Mouse (Mus musculus): ENCODE results near the gene Gm3776.
"Not testable (repeated sequence)": the region's sequence is repeated elsewhere in the genome, so short reads cannot be mapped to it uniquely, and the experiment has no call there.

The Gm3776 gene

DNA sequence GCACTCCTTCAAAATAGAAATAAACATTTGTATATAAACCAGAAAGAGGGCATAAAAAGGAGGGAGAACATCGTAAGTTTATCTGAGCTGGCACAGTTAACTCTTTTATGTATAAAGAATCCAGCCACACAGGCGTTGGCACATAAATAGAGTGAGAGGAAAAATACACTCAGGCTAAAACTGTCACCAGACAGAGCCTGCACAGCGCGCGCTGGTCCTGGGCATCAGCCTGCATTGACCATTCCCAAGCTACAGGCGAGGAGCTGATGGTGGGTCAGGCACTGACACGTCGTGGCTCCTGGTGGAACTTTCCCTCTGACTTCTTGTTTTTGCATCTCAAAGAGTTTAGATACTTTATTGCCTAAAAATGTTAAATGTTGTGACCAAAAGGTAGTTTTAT lies 35.5 kb downstream of the Gm3776 start:
- not testable (repeated sequence) for DNase-seq (ENCODE audit: low spot score in 2 of 2)

DNA sequence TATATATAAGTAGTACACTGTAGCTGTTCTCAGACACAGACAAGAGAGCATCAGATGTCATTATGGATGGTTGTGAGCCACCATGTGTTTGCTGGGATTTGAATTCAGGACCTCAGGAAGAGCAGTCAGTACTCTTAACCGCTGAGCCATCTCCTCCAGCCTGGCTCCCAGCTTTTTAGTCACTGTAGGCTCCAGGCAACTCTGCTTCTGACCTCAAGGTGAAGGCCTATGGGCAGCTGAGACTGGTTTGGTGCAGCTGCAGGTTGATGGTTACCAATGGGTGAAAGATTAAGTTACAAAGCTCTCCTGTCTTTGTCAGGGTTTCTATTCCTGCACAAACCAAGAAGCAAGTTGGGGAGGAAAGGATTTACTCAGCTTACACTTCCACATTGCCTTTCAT lies 36.8 kb downstream of the Gm3776 start:
- not testable (repeated sequence) for DNase-seq (ENCODE audit: low spot score in 2 of 2)

DNA sequence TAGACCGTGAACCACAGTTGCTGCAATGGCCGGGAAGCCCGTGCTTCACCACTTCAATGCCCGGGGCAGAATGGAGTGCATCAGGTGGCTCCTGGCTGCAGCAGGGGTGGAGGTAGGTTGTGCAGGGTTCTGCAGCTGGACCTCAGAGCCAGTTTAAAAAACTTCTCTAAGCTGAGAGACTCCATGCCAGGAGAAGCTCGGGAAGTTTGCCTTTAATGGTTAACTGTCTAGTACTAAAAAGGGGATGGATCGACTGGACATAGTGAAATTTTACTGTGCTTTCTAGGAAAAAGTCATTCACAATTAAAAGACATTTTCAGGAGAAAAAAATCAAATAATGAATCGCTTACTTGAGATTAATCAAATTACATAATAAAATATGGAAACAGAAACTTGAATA lies 37.9 kb downstream of the Gm3776 start:
- DNase-seq (ENCODE audit: low spot score in 2 of 2) = not testable (repeated sequence)

DNA sequence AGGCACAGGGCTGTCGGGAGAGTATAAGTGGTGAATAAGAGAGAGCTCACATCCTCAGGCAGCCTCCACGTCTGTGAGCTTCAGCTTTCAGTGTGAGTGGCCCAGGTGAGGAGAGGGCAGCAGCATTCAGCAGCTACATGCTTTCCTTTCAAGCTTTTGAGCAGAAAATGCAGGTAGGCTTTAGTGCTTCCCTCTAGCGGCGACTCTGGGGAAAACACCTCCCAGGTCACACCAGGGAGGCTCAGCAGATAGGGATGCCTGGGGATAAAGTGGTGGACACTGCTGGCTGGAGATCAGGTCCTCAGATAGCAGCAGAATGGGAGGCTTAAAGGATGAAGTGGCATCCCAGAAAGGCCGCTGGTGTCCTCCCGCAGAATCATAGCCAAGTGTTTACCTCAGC lies 39.2 kb downstream of the Gm3776 start:
- DNase-seq (ENCODE audit: low spot score in 2 of 2) = peak in 1 of 2 experiments; percentile 17

DNA sequence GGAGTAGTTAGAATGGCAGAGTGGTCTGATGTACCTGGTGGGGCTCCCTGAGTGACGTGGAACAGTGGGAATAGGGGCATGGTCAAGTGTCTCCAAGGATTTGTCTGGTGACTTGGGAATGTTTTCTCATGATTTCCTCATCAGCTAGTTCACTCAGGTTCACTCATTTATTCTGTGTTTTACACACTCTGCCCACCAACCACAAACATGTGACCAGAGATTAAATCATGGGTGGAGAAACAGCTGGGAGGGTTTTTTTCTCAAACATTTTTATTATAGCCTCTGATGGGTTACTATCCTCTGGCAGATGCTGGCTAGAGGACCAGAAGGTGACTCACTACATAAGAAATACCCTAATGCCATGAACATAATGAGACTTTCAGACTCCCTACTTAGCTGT lies 41.3 kb downstream of the Gm3776 start:
- no peak for DNase-seq (ENCODE audit: low spot score in 2 of 2)

DNA sequence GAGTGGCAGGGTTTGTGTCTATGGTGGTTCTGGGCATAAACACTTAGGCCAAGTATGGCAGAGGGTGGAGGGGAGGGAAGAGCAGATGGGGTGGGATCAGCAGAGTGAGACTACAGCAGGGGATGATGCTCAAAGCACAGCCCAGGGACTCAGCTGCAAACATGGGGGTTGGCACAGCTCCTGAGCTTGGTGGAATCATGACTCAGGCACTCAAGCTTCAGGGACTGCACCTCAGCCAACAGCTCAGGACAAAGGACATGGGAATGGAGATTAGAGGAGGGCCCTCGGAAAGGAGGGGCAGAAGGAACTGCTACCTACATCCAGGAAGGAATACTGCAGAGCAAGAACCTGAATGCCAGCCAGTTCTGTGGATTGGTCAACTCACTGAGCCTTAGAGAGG lies 42.2 kb downstream of the Gm3776 start:
- not testable (repeated sequence) for DNase-seq (ENCODE audit: low spot score in 2 of 2)

DNA sequence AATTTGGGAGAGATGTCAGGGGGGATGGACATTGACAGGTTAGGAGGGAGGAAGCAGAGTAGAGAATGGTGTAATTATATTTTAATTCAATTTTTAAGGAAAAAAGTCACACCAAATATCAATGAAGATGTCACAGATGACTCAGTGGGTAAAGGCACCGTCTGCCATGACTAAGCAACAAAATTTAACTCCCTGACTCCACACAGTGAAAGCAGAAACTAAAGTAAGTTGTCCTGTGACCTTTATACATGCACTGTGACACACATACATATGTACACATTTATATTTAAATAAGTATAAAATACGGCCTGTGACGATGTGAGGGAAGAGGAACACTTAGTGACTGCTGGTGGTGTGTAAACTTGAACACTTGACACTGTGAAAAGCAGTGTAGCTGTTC lies 51.2 kb downstream of the Gm3776 start:
- DNase-seq (ENCODE audit: low spot score in 2 of 2) = not testable (repeated sequence)

DNA sequence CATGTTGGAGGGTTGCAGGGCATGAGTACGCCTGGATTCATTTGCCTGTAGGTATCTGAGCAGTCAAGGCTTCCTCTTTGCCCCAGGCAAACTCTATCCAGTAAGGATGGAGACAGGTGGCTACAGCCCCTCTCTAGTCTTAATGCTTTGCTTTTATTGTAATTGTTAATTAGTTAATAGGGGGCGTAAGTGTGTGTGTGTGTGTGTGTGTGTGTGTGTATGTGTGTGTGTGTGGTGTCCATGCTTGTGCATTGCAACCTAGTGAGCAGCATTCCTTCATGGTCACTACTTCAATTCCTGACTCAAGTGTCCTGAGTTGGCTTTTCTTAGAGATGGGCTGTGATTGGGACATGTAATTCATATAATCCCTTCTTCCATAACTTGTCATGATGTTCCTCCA lies 57.8 kb downstream of the Gm3776 start, which contains the start of gene Omt2a:
TSS of gene Omt2a (minus strand) at position 101 of the 400 bp plus-strand sequence.
- DNase-seq (ENCODE audit: low spot score in 2 of 2) = no peak
